Mouse (Mus musculus): ENCODE measurements around the gene Nags.

GRCm38 (mm10) chr11:102179836-102180235 lies 34.5 kb downstream of the Nags start:
- no peak for TF ChIP-seq POLR2A (IDR thresholded peaks at IDR 0.05; ENCODE audit: borderline replicate concordance, control insufficient read depth, low read depth, low read length)
- no peak for TF ChIP-seq CTCF (IDR thresholded peaks at IDR 0.05; ENCODE audit: control insufficient read depth, insufficient read depth, low read length)

All from bone marrow, adult 2 months (tissue).